Mouse (Mus musculus) small intestine, adult 2 months (tissue): ENCODE results near the gene Spryd3.

Source experiments
- CTCF ChIP-seq: fragments of 200-500 bp; IDR thresholded peaks from 2 replicates; pipeline ENCODE4 v1.5.1; 2012; ENCODE audit warnings: low read depth, mild to moderate bottlenecking, control low read depth, inconsistent platforms, low read length, moderate library complexity, mixed read lengths; ENCODE audit not compliant: insufficient replicate concordance, insufficient read length; ENCODE audit errors: extremely low read depth
- POLR2A ChIP-seq: fragments of 200-500 bp; IDR thresholded peaks from 2 replicates; pipeline ENCODE4 v1.6.1; 2012; ENCODE audit warnings: low read depth, mild to moderate bottlenecking, control low read depth, inconsistent platforms, low read length, moderate library complexity

- TF ChIP-seq CTCF: no peak
- TF ChIP-seq POLR2A: no peak
Measured at GRCm38 (mm10) chr15:102080429-102080828, 55.6 kb downstream of the Spryd3 start.
